Mouse (Mus musculus) heart, adult 10 weeks (tissue): Measurements from ENCODE around the gene Itm2b. TPM values are rescaled to one million over a fixed set of nuclear protein-coding genes. Genes with fewer than 3 reads are reported as not detected.

Source experiments
- polyA plus RNA-seq: library from polyadenylated mRNA; stranded (reverse); fragments of 350-450 nt; fragmentation: Illumina TruSeq; extraction: RNeasy Lipid Tissue Mini Kit (QIAGEN cat#74804); gene quantifications from one replicate; pipeline ENCODE4 v1.2.3, GENCODE M21; 2014; ENCODE audit warnings: low read depth, low replicate concordance

The Itm2b gene
- 957 TPM for polyA plus RNA-seq

GRCm38 (mm10) chr14:73384913-73385719 lies at the start of gene Itm2b:
Gene Itm2b (minus strand): TSS chr14:73385289.

GRCm38 (mm10) chr14:73325456-73326381 lies 59.4 kb downstream of the Itm2b start, which contains the start of gene Rb1:
Gene Rb1 (minus strand): TSS chr14:73325822.

Other genes with a start within 250 kb of the Itm2b start
- gene Lpar6, start 147.4 kb downstream of the Itm2b start, polyA plus RNA-seq: 4.5 TPM
- 15.7 TPM for gene Rb1, start 59.5 kb downstream of the Itm2b start, polyA plus RNA-seq
- gene Med4, start 124.7 kb upstream of the Itm2b start, polyA plus RNA-seq: 41.1 TPM
- 791 TPM for gene Sucla2, start 140.0 kb upstream of the Itm2b start, polyA plus RNA-seq
- gene Nudt15, start 163.0 kb upstream of the Itm2b start, polyA plus RNA-seq: 6.5 TPM